Mouse (Mus musculus) G1E (cell line): Measurements from ENCODE around the gene Pkn2. TPM values are rescaled to one million over a fixed set of nuclear protein-coding genes. Genes with fewer than 3 reads are reported as not detected.

Experiments
- ATAC-seq: 2 replicates; pipeline ENCODE4 v1.8.0; 2016; ENCODE audit warnings: mild to moderate bottlenecking; ENCODE audit not compliant: insufficient number of reproducible peaks, poor library complexity, low FRiP score, severe bottlenecking; ENCODE audit errors: extremely low read depth
- DNase-seq: peaks from one replicate; pipeline ENCODE4 v3.0.0; 2012; ENCODE audit warnings: low spot score
- H3K27me3 ChIP-seq: 2 replicates; pipeline ENCODE4 v1.6.1; 2012; ENCODE audit warnings: mild to moderate bottlenecking, low read length, inconsistent platforms; ENCODE audit not compliant: insufficient read depth
- H3K36me3 ChIP-seq: replicated peaks from 2 replicates; pipeline ENCODE3; 2012; ENCODE audit warnings: mild to moderate bottlenecking, inconsistent platforms
- H3K4me1 ChIP-seq: 2 replicates; pipeline ENCODE4 v1.6.1; 2012; ENCODE audit warnings: low read depth, low read length, inconsistent platforms, mixed read lengths; ENCODE audit not compliant: insufficient read depth
- H3K4me3 ChIP-seq: 2 replicates; pipeline ENCODE4 v1.5.1; 2012; ENCODE audit warnings: low read depth, mild to moderate bottlenecking, inconsistent platforms, low read length, moderate library complexity, mixed read lengths
- H3K9me3 ChIP-seq: replicated peaks from 2 replicates; pipeline ENCODE4 v1.6.1; 2012; ENCODE audit warnings: inconsistent platforms
- CTCF ChIP-seq: IDR thresholded peaks from 2 replicates; pipeline ENCODE4 v1.5.1; 2012; ENCODE audit warnings: low read depth, low read length, inconsistent platforms, mixed read lengths
- GATA1 ChIP-seq: IDR thresholded peaks from 2 replicates; pipeline ENCODE4 v1.6.1; 2012; ENCODE audit warnings: borderline replicate concordance, low read length, inconsistent platforms, mixed read lengths
- GATA2 ChIP-seq: IDR thresholded peaks from 2 replicates; pipeline ENCODE4 v1.6.1; 2012; ENCODE audit warnings: low read depth, low read length, inconsistent platforms, borderline replicate concordance
- POLR2AphosphoS5 ChIP-seq: IDR thresholded peaks from 2 replicates; pipeline ENCODE4 v1.6.1; 2012; ENCODE audit warnings: low read depth, low read length, inconsistent platforms; ENCODE audit not compliant: insufficient replicate concordance
- TAL1 ChIP-seq: conservative IDR thresholded peaks from 2 replicates; pipeline ENCODE4 v1.6.1; 2012; ENCODE audit warnings: low read depth, low read length, inconsistent platforms, mixed read lengths
- polyA plus RNA-seq: library from polyadenylated mRNA; stranded (reverse); fragments of >175 nt; gene quantifications from 2 replicates; pipeline ENCODE4 v1.2.3, GENCODE M21; 2012
- total RNA-seq, 2 experiments: library from RNA; stranded (forward) in 1 of 2; stranded (reverse) in 1 of 2; fragments of 200-1000 nt in 1 of 2; fragments of >200 nt in 1 of 2; fragmentation: Nextera tagmentation in 1 of 2; gene quantifications; 2 replicates each; pipeline ENCODE4 v1.2.3; 2014 to 2017

The Pkn2 gene
- total and polyA plus RNA-seq, 3 experiments = 23.2 to 102 (median 95.0) TPM

DNA sequence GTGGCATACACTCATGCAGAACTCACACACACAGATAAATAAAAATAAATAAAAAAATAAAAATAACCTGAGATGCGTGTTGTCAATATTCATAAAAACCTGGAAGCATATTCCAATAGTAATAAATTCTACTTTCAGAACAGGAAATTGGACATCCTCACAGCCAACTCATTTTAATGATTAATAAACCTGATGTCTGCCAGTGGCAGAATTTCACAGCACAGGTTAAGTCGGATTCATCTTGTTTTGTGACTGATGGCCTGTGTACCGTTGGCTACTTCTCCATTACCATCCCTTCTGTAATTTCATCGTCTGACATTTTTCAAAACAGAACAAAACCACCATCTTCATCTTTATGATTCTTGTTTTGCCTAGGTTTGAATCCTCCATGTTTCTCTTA lies 35.4 kb upstream of the Pkn2 start:
- ATAC-seq = no peak

DNA sequence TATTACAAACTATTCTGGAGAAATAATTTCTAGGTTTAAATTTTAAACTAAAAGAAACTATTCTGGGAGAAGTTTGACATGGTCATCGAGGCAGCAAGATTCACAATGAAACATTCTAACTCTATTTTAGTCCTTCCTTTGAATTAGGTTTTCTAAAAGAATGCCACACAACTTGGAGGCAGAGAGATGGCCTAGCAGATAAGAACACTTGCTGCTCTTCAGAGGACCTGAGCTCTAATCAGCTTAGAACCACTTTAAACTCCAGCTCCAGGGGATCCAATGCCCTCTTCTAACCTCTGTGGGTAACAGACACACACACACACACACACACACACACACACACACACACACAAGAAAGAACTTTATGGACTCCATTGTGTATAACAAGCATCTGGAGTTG lies 31.5 kb upstream of the Pkn2 start:
- Histone ChIP-seq H3K36me3 (no peaks in the 10 kb centered on the region), H3K4me3 (no peak overlapping the region), H3K27me3 (peaks cover 11% of the 10 kb centered on the region), H3K9me3 (no peaks in the 10 kb centered on the region), H3K4me1 (no peaks in the 10 kb centered on the region)
- TF ChIP-seq GATA1 (no peak), GATA2 (no peak), TAL1 (no peak), CTCF (no peak), POLR2AphosphoS5 (no peak)
- DNase-seq (no peak), ATAC-seq (no peak)

More for the DNA sequence above, 35.4 kb upstream of the Pkn2 start:
- Histone ChIP-seq H3K9me3 (no peaks in the 10 kb centered on the region), H3K27me3 (peaks cover 17% of the 10 kb centered on the region), H3K4me1 (no peaks in the 10 kb centered on the region), H3K4me3 (no peak overlapping the region), H3K36me3 (no peaks in the 10 kb centered on the region)
- DNase-seq = no peak
- TF ChIP-seq GATA1 = no peak

DNA sequence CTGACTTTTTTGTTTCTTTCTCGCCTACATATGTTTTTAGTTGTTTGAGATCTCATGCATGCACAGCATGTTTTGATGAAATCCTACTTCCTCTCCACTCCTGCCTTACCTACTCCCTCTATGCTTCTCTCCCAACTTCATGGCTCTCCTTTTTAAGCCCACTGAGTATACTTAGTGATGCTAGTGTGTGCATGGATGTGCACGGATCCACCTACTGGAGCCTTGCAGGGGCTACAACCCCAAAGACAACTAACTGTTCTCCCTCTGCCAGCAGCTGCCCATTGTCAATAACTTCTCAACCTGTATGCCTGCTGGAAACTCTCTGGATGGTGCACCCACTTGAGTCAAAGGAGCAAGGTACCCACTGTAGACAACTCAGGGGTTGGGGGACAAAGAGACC lies 17.9 kb upstream of the Pkn2 start:
- Histone ChIP-seq H3K9me3 (no peaks in the 10 kb centered on the region), H3K27me3 (no peaks in the 10 kb centered on the region), H3K4me3 (no peak overlapping the region), H3K4me1 (peaks cover 15% of the 10 kb centered on the region), H3K36me3 (no peaks in the 10 kb centered on the region)
- no peak for DNase-seq
- TF ChIP-seq GATA1 = no peak
- no peak for TF ChIP-seq TAL1
- no peak for TF ChIP-seq CTCF
- no peak for TF ChIP-seq POLR2AphosphoS5
- TF ChIP-seq GATA2 = no peak
- ATAC-seq = no peak

DNA sequence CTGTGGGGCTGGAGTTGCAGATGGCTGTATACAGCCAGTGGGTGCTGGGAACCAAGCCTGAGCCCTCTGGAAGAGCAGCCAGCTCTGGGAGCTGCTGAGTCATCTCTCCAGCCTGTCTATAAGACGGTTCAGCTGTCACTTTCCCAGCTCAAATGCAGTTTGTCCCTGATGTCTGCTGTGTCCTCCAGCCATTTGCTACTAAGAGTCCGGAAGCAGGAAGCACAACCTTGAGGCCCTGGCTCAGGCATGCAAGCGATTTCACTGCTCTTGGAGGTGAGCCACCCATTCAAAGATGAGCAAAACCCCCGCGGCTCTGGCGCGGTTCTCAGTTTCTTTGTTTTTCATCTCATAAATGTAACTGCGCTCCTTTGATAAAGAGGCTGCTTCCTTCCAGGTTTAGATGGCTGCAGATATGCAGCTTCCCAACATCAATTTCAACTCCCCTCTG lies 17.2 kb upstream of the Pkn2 start:
- no peak overlapping the region; the same call in 1 of the 2 replicates for H3K4me3 ChIP-seq
- no peaks in the 10 kb centered on the region for H3K36me3 ChIP-seq
- peaks cover 15% of the 10 kb centered on the region for H3K4me1 ChIP-seq
- H3K9me3 ChIP-seq = no peaks in the 10 kb centered on the region
- ATAC-seq (peak; percentile 45; the same call in 1 of the 2 replicates), DNase-seq (no peak)
- TF ChIP-seq GATA1 (no peak), CTCF (no peak), GATA2 (no peak), TAL1 (no peak), POLR2AphosphoS5 (no peak)
- no peaks in the 10 kb centered on the region for H3K27me3 ChIP-seq

DNA sequence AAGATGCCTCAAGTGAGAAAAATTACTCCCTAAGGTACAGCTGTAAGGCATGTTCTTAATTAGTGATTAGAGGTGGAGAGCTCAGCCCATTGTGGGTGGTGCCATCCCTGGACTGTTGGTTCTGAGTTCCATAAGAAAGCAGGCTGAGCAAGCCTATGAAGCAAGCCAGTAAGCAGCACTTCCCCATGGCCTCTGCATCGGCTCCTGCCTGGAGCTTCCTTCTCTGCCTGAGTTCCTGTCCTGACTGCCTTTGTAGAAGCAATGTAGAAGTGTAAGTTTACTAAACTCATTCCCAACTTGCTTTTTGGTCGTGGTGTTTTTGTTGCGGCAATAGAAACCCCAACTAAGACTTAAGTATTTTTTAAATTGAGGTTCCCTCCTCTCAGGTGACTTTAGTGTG lies 8.6 kb upstream of the Pkn2 start:
- no peak for TF ChIP-seq POLR2AphosphoS5
- no peak for TF ChIP-seq TAL1
- no peak for TF ChIP-seq GATA2
- TF ChIP-seq CTCF = no peak
- no peak for TF ChIP-seq GATA1
- H3K4me3 ChIP-seq = no peak overlapping the region
- ATAC-seq (no peak), DNase-seq (no peak)
- no peaks in the 10 kb centered on the region for H3K9me3 ChIP-seq
- no peaks in the 10 kb centered on the region for H3K27me3 ChIP-seq
- H3K36me3 ChIP-seq = peaks cover 2% of the 10 kb centered on the region
- peaks cover 20% of the 10 kb centered on the region for H3K4me1 ChIP-seq

DNA sequence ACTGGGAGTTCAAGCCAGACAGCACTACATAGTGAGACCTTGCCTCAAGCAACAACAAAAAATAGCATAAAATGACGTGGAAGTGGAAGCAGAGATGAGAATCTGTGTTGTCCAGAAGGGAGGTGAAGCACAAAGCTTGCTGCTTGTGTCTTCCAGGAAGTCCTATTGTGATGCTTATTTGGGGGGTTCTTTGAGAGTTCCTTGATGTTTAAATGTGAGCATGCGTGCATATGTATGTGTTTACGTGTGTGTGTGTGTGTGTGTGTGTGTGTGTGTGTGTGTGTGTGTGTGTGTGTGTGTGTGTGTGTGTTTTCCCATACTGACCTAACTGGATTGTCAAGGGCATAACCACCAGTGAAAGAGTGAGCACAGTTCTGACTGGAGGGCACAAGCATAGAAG lies 5.2 kb upstream of the Pkn2 start:
- Histone ChIP-seq H3K4me3 (no peak overlapping the region), H3K4me1 (peaks cover 41% of the 10 kb centered on the region), H3K27me3 (no peaks in the 10 kb centered on the region), H3K9me3 (no peaks in the 10 kb centered on the region), H3K36me3 (peaks cover 2% of the 10 kb centered on the region)
- TF ChIP-seq POLR2AphosphoS5 = no peak
- no peak for TF ChIP-seq TAL1
- no peak for TF ChIP-seq GATA2
- TF ChIP-seq GATA1 = no peak
- TF ChIP-seq CTCF = no peak
- no peak for DNase-seq
- ATAC-seq = no peak
